Mouse (Mus musculus) limb, embryonic 11.5 days (tissue): ENCODE measurements at regions not wholly inside any gene's neighbourhood (a gene's known extent, or its start where the extent isn't known, plus 50 kb on each side); places are given as distances from the start of the nearest gene placed in this dataset.
A peak's percentile ranks its signal among the peaks of the same experiment; 100 is the strongest.

Source experiments
- ATAC-seq: fragments of 200-750 bp; cut with Nextera tagmentation; 2 replicates; pipeline ENCODE4 v1.8.0; 2017; ENCODE audit warnings: low read depth; ENCODE audit not compliant: insufficient number of reproducible peaks, low FRiP score, low TSS enrichment
- DNase-seq: peaks from one replicate; pipeline ENCODE4 v3.0.0-alpha.2; 2015; ENCODE audit warnings: low spot score
- H3K27ac ChIP-seq: fragments of 300-500 bp; sonication (generic); replicated peaks from 2 replicates; pipeline ENCODE4 v1.5.1; 2014; ENCODE audit warnings: low read depth, mild to moderate bottlenecking, low read length
- H3K27me3 ChIP-seq: fragments of 300-500 bp; sonication (generic); 2 replicates; pipeline ENCODE4 v1.6.1; 2014; ENCODE audit warnings: mild to moderate bottlenecking, low read length, mixed read lengths; ENCODE audit not compliant: control insufficient read depth, insufficient read depth
- H3K36me3 ChIP-seq: fragments of 300-500 bp; sonication (generic); 2 replicates; pipeline ENCODE4 v1.6.1; 2014; ENCODE audit warnings: mild to moderate bottlenecking, low read length, moderate library complexity, mixed read lengths; ENCODE audit not compliant: control insufficient read depth, insufficient read depth
- H3K4me1 ChIP-seq: fragments of 300-500 bp; sonication (generic); 2 replicates; pipeline ENCODE4 v1.6.1; 2014; ENCODE audit warnings: low read length, mixed read lengths; ENCODE audit not compliant: control insufficient read depth, insufficient read depth
- H3K4me2 ChIP-seq: fragments of 300-500 bp; sonication (generic); 2 replicates; pipeline ENCODE4 v1.6.1; 2014; ENCODE audit warnings: low read depth, mild to moderate bottlenecking, moderate library complexity; ENCODE audit not compliant: severe bottlenecking
- H3K4me3 ChIP-seq: fragments of 300-500 bp; sonication (generic); 2 replicates; pipeline ENCODE4 v1.5.1; 2014; ENCODE audit warnings: low read depth, low read length
- H3K9ac ChIP-seq: fragments of 300-500 bp; sonication (generic); 2 replicates; pipeline ENCODE4 v1.6.1; 2014; ENCODE audit warnings: mild to moderate bottlenecking, low read length
- H3K9me3 ChIP-seq: fragments of 300-500 bp; sonication (generic); 2 replicates; pipeline ENCODE4 v1.6.1; 2016; ENCODE audit warnings: low read length; ENCODE audit not compliant: control insufficient read depth
- WGBS: fragments of 180-500 bp; shearing (Covaris S2); extraction: QIAGEN DNeasy Blood & Tissue Kit; methylation state at CpG from one replicate; pipeline ENCODE4 v1.1.7; 2014; 5-methylcytosine and 5-hydroxymethylcytosine counted together

DNA sequence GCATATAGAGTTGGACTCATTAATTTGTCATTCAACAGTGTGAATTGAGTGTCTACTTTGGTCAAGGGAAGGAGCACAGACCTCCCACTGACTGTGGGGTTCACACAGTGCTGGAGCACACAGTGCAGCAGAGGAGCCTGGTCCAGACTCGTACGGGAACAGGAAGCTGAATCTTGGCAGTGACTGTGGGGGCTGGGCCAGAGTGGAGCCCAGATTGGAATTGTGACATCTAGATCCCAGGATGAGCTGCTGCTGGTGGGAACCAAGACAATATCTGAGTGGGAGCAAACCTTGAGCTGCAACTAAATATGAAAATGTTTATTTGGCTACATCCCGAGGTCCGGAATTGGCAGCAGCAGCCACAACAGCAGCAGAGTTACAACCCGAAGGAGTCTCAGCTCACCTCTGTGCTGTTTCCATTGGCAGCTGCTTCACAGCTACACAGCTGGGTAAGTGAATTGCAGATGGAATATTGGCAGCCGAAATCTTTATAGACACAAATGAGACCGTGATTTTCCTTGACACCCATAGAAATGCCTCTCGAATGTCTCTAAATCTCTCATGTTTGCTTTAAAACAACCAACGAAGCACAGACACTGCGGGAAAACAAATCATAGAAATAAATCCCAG is 181.5 kb downstream of the Dad1 start:
- DNase-seq (no peak), ATAC-seq (no peak)
- H3K4me3 ChIP-seq, result no peak overlapping the region
- no peaks in the 10 kb centered on the region for H3K4me1 ChIP-seq
- WGBS, result 55% methylated on average over 10 of the region's 10 CpGs
- no peak overlapping the region for H3K27ac ChIP-seq
- H3K9me3 ChIP-seq, result no peaks in the 10 kb centered on the region
- H3K36me3 ChIP-seq, result no peaks in the 10 kb centered on the region
- no peaks in the 10 kb centered on the region for H3K27me3 ChIP-seq
- no peak overlapping the region for H3K9ac ChIP-seq
- H3K4me2 ChIP-seq, result no peak overlapping the region; the same call in 1 of the 2 replicates

DNA sequence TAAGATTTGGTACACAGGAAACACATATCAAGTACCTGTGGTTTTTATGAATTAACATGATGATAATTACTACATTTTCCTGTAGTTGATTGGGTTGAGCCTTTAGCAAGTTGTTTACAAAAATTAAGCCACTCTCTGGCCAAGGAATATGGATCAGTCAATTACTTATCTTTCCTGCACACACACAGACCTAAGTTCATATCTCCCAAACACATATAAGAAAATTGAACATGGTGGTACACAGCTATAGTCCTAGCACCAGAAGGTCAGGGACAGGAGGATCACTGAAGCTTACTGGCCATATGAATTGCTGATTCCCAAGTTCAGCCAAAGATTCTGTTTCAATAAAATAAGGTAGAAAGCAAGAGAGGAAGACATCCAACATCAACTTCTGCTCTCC is 183.7 kb downstream of the Dad1 start:
- H3K4me2 ChIP-seq, result no peak overlapping the region
- no peaks in the 10 kb centered on the region for H3K4me1 ChIP-seq
- no peak overlapping the region for H3K4me3 ChIP-seq
- ATAC-seq (no peak), DNase-seq (no peak)
- H3K9me3 ChIP-seq, result no peaks in the 10 kb centered on the region
- no peaks in the 10 kb centered on the region for H3K36me3 ChIP-seq
- H3K27me3 ChIP-seq, result no peaks in the 10 kb centered on the region
- H3K9ac ChIP-seq, result no peak overlapping the region
- no peak overlapping the region for H3K27ac ChIP-seq

DNA sequence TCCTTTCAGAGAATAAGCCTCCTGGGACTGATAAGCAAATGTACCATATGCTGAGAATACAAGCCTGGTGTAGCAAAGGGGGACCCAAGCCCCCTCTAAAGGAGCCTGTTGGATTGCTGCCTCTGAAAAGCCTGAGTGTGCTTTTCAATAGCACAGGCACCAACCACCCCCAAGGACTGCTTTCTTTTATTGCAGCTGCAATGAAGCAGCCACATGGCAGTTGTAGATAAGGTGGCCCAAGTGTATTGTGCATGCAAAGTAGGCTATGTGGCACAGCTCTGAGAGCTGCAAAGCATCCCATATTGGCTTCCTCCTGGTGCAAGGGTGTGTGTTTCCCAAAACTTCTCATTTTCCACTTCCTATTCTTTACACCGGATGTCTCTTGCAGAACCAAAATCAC is 185.2 kb downstream of the Dad1 start:
- DNase-seq, result no peak
- Histone ChIP-seq H3K36me3 (no peaks in the 10 kb centered on the region), H3K9ac (no peak overlapping the region), H3K27ac (no peak overlapping the region), H3K27me3 (no peaks in the 10 kb centered on the region), H3K4me1 (no peaks in the 10 kb centered on the region), H3K4me3 (no peak overlapping the region), H3K4me2 (no peak overlapping the region), H3K9me3 (no peaks in the 10 kb centered on the region)
- WGBS, result 97% methylated on average over 1 of the region's 1 CpGs
- ATAC-seq, result no peak

DNA sequence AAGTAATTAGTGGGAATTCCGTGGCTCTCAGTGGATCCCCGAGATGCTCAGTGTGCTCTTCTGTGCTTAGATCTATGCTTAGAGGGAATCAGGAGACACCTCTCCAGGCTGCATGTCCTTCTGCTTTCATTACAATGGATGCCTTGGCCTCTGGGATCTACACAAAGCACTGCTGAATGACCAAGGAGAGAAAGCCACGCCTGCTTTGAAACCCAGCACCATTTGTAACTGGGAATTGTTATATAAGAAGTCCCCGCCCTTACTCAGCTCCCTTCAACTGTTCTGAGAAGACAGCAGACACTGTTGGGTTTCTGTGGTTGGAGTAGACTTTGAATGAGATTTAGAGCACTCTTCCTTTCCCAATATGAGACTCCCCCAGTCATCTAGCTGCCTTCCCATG is 188.4 kb downstream of the Dad1 start:
- DNase-seq (peak; percentile 12), ATAC-seq (no peak)
- H3K27ac ChIP-seq, result no peak overlapping the region
- 73% methylated on average over 4 of the region's 4 CpGs for WGBS
- no peak overlapping the region for H3K4me3 ChIP-seq
- H3K36me3 ChIP-seq, result no peaks in the 10 kb centered on the region
- no peaks in the 10 kb centered on the region for H3K9me3 ChIP-seq
- no peaks in the 10 kb centered on the region for H3K4me1 ChIP-seq
- no peak overlapping the region for H3K4me2 ChIP-seq
- no peak overlapping the region for H3K9ac ChIP-seq
- no peaks in the 10 kb centered on the region for H3K27me3 ChIP-seq

DNA sequence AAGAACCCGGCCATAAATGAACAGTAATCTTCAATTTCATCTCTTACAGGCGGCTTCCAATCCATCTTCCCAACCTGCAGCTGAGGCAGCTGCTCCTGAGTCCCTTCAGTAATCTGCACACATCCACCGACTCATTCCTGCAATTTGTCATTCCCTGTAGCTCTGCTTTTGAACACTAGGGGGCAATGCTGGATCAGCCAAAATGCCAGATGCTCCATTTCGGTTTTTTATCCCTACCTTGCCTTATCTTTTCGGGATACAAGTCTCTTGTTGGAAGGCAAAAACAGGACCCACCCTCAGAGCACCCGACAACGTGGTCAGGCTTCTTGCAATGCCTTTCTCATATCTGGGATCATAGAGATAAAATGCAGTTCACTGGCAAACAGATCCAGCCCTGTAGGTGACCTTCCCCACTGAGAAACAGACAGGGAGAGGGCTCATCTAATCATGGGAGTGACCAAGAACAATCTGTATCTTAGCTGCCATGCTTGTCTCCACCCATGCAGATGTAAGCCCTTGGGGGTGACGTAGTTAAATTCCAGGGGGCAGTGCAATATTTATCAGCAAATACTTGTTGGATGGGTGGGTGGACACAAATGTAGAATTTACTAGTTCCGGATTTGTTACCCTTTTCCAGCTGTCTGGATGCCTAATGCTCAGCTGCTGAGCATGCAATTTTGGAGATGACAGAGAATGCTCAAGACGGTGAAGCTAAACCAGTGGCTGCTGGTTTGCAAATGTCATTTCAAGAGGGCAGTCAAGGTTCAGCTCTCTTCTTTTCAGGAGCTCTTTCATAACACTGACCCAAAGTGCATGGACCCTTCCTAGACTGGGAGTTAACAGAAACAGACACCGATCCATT is 189.1 kb downstream of the Dad1 start:
- Histone ChIP-seq H3K36me3 (no peaks in the 10 kb centered on the region), H3K4me3 (no peak overlapping the region), H3K4me2 (no peak overlapping the region), H3K9ac (no peak overlapping the region), H3K27me3 (no peaks in the 10 kb centered on the region), H3K9me3 (no peaks in the 10 kb centered on the region), H3K4me1 (no peaks in the 10 kb centered on the region), H3K27ac (no peak overlapping the region)
- no peak for ATAC-seq
- WGBS, result 32% methylated on average over 11 of the region's 11 CpGs
- DNase-seq, result peak; percentile 81

DNA sequence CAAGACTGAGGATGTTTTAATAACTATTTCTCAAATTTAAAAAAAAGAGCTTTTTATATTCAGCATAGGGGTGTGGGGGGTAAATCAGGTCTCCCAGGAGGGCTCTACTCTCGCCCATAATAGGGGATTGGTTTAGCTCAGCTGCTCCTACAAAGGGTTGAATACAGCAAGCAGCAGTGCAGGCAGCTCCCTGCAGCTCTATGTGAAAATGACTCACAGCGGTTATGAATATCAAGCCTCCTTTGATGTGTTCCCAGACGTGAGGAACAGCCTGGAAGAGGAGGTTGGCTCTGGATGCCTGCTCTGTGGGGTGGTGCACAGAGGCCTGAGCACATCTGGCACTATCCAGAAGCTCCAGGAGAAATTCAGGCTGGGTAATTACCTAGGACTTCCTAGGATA is 192.3 kb downstream of the Dad1 start:
- Histone ChIP-seq H3K4me3 (no peak overlapping the region), H3K9me3 (no peaks in the 10 kb centered on the region), H3K36me3 (no peaks in the 10 kb centered on the region), H3K4me2 (no peak overlapping the region), H3K4me1 (no peaks in the 10 kb centered on the region), H3K27ac (no peak overlapping the region), H3K9ac (no peak overlapping the region), H3K27me3 (no peaks in the 10 kb centered on the region)
- ATAC-seq (no peak), DNase-seq (no peak)
- WGBS, result 46% methylated on average over 3 of the region's 3 CpGs

DNA sequence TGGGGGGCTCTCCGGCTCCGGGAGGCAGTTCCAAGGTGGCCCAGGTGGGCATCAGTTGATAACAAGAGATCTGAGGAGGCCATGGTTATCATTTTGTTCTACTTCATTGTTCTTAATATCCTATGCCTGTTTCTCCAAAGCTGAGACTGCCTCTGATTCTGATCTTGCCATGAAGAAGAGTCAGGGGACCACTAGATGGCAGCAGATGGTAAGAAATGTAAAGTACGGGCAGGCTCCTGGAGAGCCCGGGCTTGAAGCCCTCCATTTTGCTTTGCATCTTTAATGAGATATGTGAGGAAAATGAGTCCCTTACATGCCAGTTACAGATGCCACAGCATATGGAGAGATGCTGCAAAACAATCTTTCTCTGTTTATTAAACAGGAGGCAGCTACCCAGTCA is 194.1 kb downstream of the Dad1 start:
- H3K9ac ChIP-seq, result no peak overlapping the region
- WGBS, result 18% methylated on average over 4 of the region's 4 CpGs
- no peak overlapping the region for H3K4me2 ChIP-seq
- H3K4me1 ChIP-seq, result no peaks in the 10 kb centered on the region
- H3K27ac ChIP-seq, result no peak overlapping the region
- ATAC-seq, result peak; percentile 78
- H3K27me3 ChIP-seq, result no peaks in the 10 kb centered on the region
- no peak overlapping the region for H3K4me3 ChIP-seq
- no peaks in the 10 kb centered on the region for H3K36me3 ChIP-seq
- DNase-seq, result peak; percentile 85
- no peaks in the 10 kb centered on the region for H3K9me3 ChIP-seq

DNA sequence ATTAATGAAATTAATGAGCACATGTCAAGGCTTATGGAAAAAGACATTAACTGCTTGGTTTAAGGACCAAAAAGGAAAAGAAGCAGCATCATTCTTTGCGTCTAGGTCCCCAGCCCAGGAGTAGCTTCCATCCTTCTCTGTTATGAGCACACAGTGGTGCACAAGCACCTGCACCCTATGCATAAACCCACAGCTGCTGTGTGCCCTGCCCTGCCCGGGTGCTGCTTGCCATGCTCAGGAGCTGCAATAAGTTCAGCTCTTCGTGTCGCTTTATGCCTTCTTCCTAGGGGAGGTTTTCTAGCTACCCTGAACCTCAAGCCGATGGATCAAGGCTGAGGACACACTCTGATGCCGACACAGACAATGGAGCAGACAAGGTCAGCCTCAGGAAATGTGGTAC is 194.8 kb downstream of the Dad1 start:
- no peak overlapping the region for H3K9ac ChIP-seq
- H3K27me3 ChIP-seq, result no peaks in the 10 kb centered on the region
- H3K27ac ChIP-seq, result no peak overlapping the region
- no peaks in the 10 kb centered on the region for H3K9me3 ChIP-seq
- H3K36me3 ChIP-seq, result no peaks in the 10 kb centered on the region
- 80% methylated on average over 6 of the region's 6 CpGs for WGBS
- ATAC-seq (no peak), DNase-seq (peak; percentile 15)
- no peak overlapping the region for H3K4me3 ChIP-seq
- no peak overlapping the region for H3K4me2 ChIP-seq
- no peaks in the 10 kb centered on the region for H3K4me1 ChIP-seq
